Mouse (Mus musculus) granulocyte monocyte progenitor cell, adult 5-6 weeks (primary cell): ENCODE measurements at regions not wholly inside any gene's neighbourhood (a gene's known extent, or its start where the extent isn't known, plus 50 kb on each side); places are given as distances from the start of the nearest gene placed in this dataset.
A peak's percentile ranks its signal among the peaks of the same experiment; 100 is the strongest.
"Not testable (repeated sequence)": the region's sequence is repeated elsewhere in the genome, so short reads cannot be mapped to it uniquely, and the experiment has no call there.

ENCODE experiments used
- ATAC-seq: replicated peaks from 2 replicates; pipeline ENCODE4 v1.8.0; 2016; ENCODE audit warnings: mild to moderate bottlenecking, moderate TSS enrichment, inconsistent platforms; ENCODE audit not compliant: poor library complexity, severe bottlenecking

- not testable (repeated sequence) for ATAC-seq
Observed at GRCm38 (mm10) chr6:67681641-67682040, 146.0 kb upstream of the Tacstd2 start.

GRCm38 (mm10) chr6:67679106-67679505, 143.5 kb upstream of the Tacstd2 start:
- not testable (repeated sequence) for ATAC-seq

- not testable (repeated sequence) for ATAC-seq
Observed at GRCm38 (mm10) chr6:67674717-67675116, 139.1 kb upstream of the Tacstd2 start.

GRCm38 (mm10) chr6:67673316-67673715, 137.7 kb upstream of the Tacstd2 start:
- 0 out of 2 replicates have a peak, but pooled peaks have one; percentile 9 for ATAC-seq

DNA sequence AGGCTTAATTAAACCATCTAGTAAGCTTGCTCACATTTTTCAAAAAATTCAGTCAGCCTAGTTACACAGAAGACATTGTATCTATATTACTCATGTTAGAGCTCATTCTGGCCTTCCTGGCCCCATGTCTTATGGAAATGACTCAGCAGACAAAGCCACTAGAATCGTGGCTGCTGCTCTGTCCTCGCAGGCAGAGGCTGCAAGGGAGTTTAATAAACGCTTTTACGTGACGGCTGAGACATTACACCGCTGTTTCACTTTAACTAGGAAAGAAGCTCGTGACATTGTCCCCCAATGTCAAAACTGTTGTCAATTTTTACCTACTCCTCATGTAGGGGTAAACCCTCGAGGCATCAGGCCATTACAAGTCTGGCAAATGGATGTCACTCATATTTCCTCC, 132.5 kb upstream of the Tacstd2 start:
- not testable (repeated sequence) for ATAC-seq

GRCm38 (mm10) chr6:67631617-67632016, 96.0 kb upstream of the Tacstd2 start:
- no peak for ATAC-seq

- no peak for ATAC-seq
Observed at GRCm38 (mm10) chr6:67610402-67610801, 74.8 kb upstream of the Tacstd2 start.

- not testable (repeated sequence) for ATAC-seq
Observed at GRCm38 (mm10) chr6:67609461-67609860, 73.9 kb upstream of the Tacstd2 start.
